ENCODE assay signal across 22 mouse cellular contexts in the genomic region with DNA sequence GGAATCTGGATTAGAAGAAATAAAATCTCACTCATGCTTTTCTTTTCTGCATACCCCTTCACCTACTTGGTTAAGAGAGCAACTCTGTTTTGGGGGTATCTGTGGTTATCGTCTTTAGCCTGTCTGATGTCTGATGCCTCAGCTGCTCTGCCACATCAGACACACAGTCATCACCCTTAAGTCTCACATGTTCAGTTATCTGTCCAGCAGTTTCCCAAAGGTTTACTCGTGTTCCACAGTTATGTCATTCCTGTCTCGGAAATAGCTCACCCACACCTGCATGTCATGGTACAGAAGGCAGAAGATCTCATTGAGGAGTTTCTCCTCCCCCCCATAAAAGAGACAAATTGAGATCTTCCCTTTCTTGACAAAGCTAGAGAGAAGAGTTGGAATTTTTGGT.
"Had no signal": no experiment of that assay in that cellular context is flagged by ENCODE, and none has a peak within 500 bp of the region (broad histone marks: within the 10 kb centered on the region; RNA-seq: fewer than 3 reads in every experiment).

No protein-coding gene starts in this region.

- H3K4me2 ChIP-seq: heart, embryonic 12.5 days; hindbrain, embryonic 12.5 days; hindbrain, embryonic 14.5 days; intestine, embryonic 15.5 days; limb, embryonic 12.5 days; liver, embryonic 11.5 days; liver, embryonic 13.5 days had no signal

- H3K27me3 ChIP-seq: heart, embryonic 12.5 days; hindbrain, embryonic 12.5 days; intestine, embryonic 15.5 days; limb, embryonic 12.5 days; liver, embryonic 13.5 days had no signal

- H3K36me3 ChIP-seq: heart, embryonic 10.5 days; heart, embryonic 12.5 days; hindbrain, embryonic 10.5 days; hindbrain, embryonic 12.5 days; intestine, embryonic 15.5 days; limb, embryonic 10.5 days; limb, embryonic 12.5 days; liver, embryonic 13.5 days had no signal

- H3K4me3 ChIP-seq: gastrocnemius, adult 2 months; heart, embryonic 10.5 days; heart, embryonic 12.5 days; hindbrain, embryonic 10.5 days; hindbrain, embryonic 12.5 days; intestine, embryonic 15.5 days; layer of hippocampus, adult 2 months; left cerebral cortex, adult 2 months; limb, embryonic 10.5 days; limb, embryonic 12.5 days; liver, embryonic 13.5 days had no signal

- DNase-seq: gastrocnemius, adult 2 months; gastrocnemius, postnatal 10 days; gastrocnemius, postnatal 25 days; heart, postnatal 10 days; heart, postnatal 4 days; kidney, adult 18-20 months; kidney, adult 8-10 months; kidney, postnatal 10 days; kidney, postnatal 25 days; liver; liver, embryonic 13.5 days had no signal
